Mouse (Mus musculus): ENCODE measurements around the gene Lmf1.

- TF ChIP-seq POLR2A (IDR thresholded peaks at IDR 0.05; ENCODE audit: low read depth, low read length) (no peak), CTCF (IDR thresholded peaks at IDR 0.05; ENCODE audit: extremely low read depth, insufficient read length, insufficient replicate concordance, low read depth, low read length) (no peak)
Measured at GRCm38 (mm10) chr17:25582076-25582475, 3.2 kb downstream of the Lmf1 start.
